Comparison of ENCODE assay signal across 8 mouse cellular contexts in genomic region chr15:98969372-98970101, GRCm38 (mm10). TPM values are rescaled to one million over a fixed set of nuclear protein-coding genes. Genes with fewer than 3 reads are reported as not detected.
DNase-seq lines count a peak whose midpoint lies in the region; ATAC-seq lines count a peak whose summit lies in the region.
"Had no signal": no experiment of that assay in that cellular context is flagged by ENCODE, and none has a peak within 500 bp of the region (broad histone marks: within the 10 kb centered on the region; RNA-seq: fewer than 3 reads in every experiment).

No protein-coding gene starts in this region.

- no peak for ATAC-seq in lung, embryonic 15.5 days (ENCODE audit: borderline replicate concordance, extremely low read depth, low FRiP score, low TSS enrichment)
- ATAC-seq in neural tube, embryonic 15.5 days (ENCODE audit: low FRiP score): no peak

- no peak overlapping the region for H3K9ac ChIP-seq in lung, embryonic 15.5 days
- H3K9ac ChIP-seq in neural tube, embryonic 15.5 days (replicated peaks): no peak overlapping the region

- H3K4me3 ChIP-seq in lung, embryonic 15.5 days: no peak overlapping the region
- no peak overlapping the region for H3K4me3 ChIP-seq in neural tube, embryonic 15.5 days (replicated peaks)

- no peaks in the 10 kb centered on the region for H3K36me3 ChIP-seq in lung, embryonic 15.5 days
- no peaks in the 10 kb centered on the region for H3K36me3 ChIP-seq in neural tube, embryonic 15.5 days

- H3K9me3 ChIP-seq in lung, embryonic 15.5 days: no peaks in the 10 kb centered on the region
- no peaks in the 10 kb centered on the region for H3K9me3 ChIP-seq in neural tube, embryonic 15.5 days (replicated peaks)

- peak overlapping the region; percentile 46 for H3K27ac ChIP-seq in lung, embryonic 15.5 days
- peak overlapping the region; percentile 96 for H3K27ac ChIP-seq in neural tube, embryonic 15.5 days (replicated peaks)
- H3K27ac ChIP-seq: macrophage had no signal

- no peak for DNase-seq in lung, adult 18-20 months
- DNase-seq in embryo, embryonic 9.5 days (ENCODE audit: extremely low spot score): peak; percentile 68
- peak; percentile 54 for DNase-seq in induced T-regulatory cell, adult 2 months (ENCODE audit: low read depth)
- no peak for DNase-seq in cerebellum, adult 11 months
- no peak for DNase-seq in natural killer cell, adult 2 months (ENCODE audit: low spot score in 2 of 2)

- peaks cover 25% of the 10 kb centered on the region for H3K4me1 ChIP-seq in lung, embryonic 15.5 days
- H3K4me1 ChIP-seq in neural tube, embryonic 15.5 days: peaks cover 65% of the 10 kb centered on the region

- 20% methylated on average over 16 of the region's 16 CpGs for WGBS in lung, embryonic 15.5 days
- WGBS in neural tube, embryonic 15.5 days: 6% methylated on average over 16 of the region's 16 CpGs

- peak overlapping the region; percentile 17 for H3K4me2 ChIP-seq in lung, embryonic 15.5 days
- H3K4me2 ChIP-seq in neural tube, embryonic 15.5 days: peak overlapping the region; percentile 46

- H3K27me3 ChIP-seq in lung, embryonic 15.5 days: no peaks in the 10 kb centered on the region
- H3K27me3 ChIP-seq in neural tube, embryonic 15.5 days (replicated peaks): no peaks in the 10 kb centered on the region

RNA-seq across cellular contexts. Expression of gene Tuba1a, which starts 16.0 kb away (rescaled TPM):
- polyA plus RNA-seq in lung, embryonic 15.5 days (2015; fragmentation: Nextera tagmentation; extraction: Ambion mirVana): 1,060 and 1,067 TPM in 2 replicates
- 10,639 and 13,509 TPM in 2 replicates for polyA plus RNA-seq in neural tube, embryonic 15.5 days (2015; fragmentation: Nextera tagmentation; extraction: Ambion mirVana)

RNA-seq across cellular contexts. Expression of gene Gm49450, which starts 16.2 kb away (rescaled TPM):
- not detected in 2 replicates for polyA plus RNA-seq in lung, embryonic 15.5 days (2015; fragmentation: Nextera tagmentation; extraction: Ambion mirVana)
- polyA plus RNA-seq in neural tube, embryonic 15.5 days (2015; fragmentation: Nextera tagmentation; extraction: Ambion mirVana): not detected in 2 replicates

RNA-seq across cellular contexts. Expression of gene Tuba1b, which starts 35.2 kb away (rescaled TPM):
- 1,916 and 1,998 TPM in 2 replicates for polyA plus RNA-seq in lung, embryonic 15.5 days (2015; fragmentation: Nextera tagmentation; extraction: Ambion mirVana)
- polyA plus RNA-seq in neural tube, embryonic 15.5 days (2015; fragmentation: Nextera tagmentation; extraction: Ambion mirVana): 1,446 and 1,534 TPM in 2 replicates

RNA-seq across cellular contexts. Expression of gene Lmbr1l, which starts 51.5 kb away (rescaled TPM):
- polyA plus RNA-seq in lung, embryonic 15.5 days (2015; fragmentation: Nextera tagmentation; extraction: Ambion mirVana): 14.8 and 15.8 TPM in 2 replicates
- polyA plus RNA-seq in neural tube, embryonic 15.5 days (2015; fragmentation: Nextera tagmentation; extraction: Ambion mirVana): 27.9 and 28.6 TPM in 2 replicates

Comparison
In these comparisons a context has a peak if more than half of its experiments do, and no peak if none do; other contexts are left out.
1. DNase-seq: peak in embryo, embryonic 9.5 days (single experiment) and induced T-regulatory cell, adult 2 months (single experiment); none in lung, adult 18-20 months (0 of 2), cerebellum, adult 11 months (single experiment) and natural killer cell, adult 2 months (0 of 2).